Mouse (Mus musculus): ENCODE data around the gene Pctp.

The Pctp gene

GRCm38 (mm10) chr11:90007791-90008531 lies 5.3 kb upstream of the Pctp start:
- DNase-seq (ENCODE audit: low spot score in 2 of 2), result no peak

- no peak for DNase-seq (ENCODE audit: low spot score in 2 of 2)
Measured at GRCm38 (mm10) chr11:90006111-90006510, 3.4 kb upstream of the Pctp start.

- DNase-seq (ENCODE audit: low spot score in 2 of 2), result no peak
Measured at GRCm38 (mm10) chr11:90003386-90003785, 692 bp upstream of the Pctp start.

- peak in 1 of 2 experiments; percentile 7 for DNase-seq (ENCODE audit: low spot score in 2 of 2)
Measured at GRCm38 (mm10) chr11:90002987-90003348, 274 bp upstream of the Pctp start.

- no peak for DNase-seq (ENCODE audit: low spot score in 2 of 2)
Measured at GRCm38 (mm10) chr11:90001396-90002230, 1.1 kb downstream of the Pctp start.

GRCm38 (mm10) chr11:90000666-90001065 lies 2.0 kb downstream of the Pctp start:
- DNase-seq (ENCODE audit: low spot score in 2 of 2), result no peak

- no peak for DNase-seq (ENCODE audit: low spot score in 2 of 2)
Measured at GRCm38 (mm10) chr11:89998996-89999770, 3.5 kb downstream of the Pctp start.

- DNase-seq (ENCODE audit: low spot score in 2 of 2), result no peak
Measured at GRCm38 (mm10) chr11:89996856-89997255, 5.8 kb downstream of the Pctp start.

- no peak for DNase-seq (ENCODE audit: low spot score in 2 of 2)
Measured at GRCm38 (mm10) chr11:89996406-89996805, 6.3 kb downstream of the Pctp start.

GRCm38 (mm10) chr11:89995596-89995995 lies 7.1 kb downstream of the Pctp start:
- DNase-seq (ENCODE audit: low spot score in 2 of 2), result no peak

GRCm38 (mm10) chr11:89994706-89995105 lies 8.0 kb downstream of the Pctp start:
- no peak for DNase-seq (ENCODE audit: low spot score in 2 of 2)

GRCm38 (mm10) chr11:89991661-89992060 lies 11.0 kb downstream of the Pctp start:
- no peak for DNase-seq (ENCODE audit: low spot score in 2 of 2)

- peak in 1 of 2 experiments; percentile 56 for DNase-seq (ENCODE audit: low spot score in 2 of 2)
Measured at GRCm38 (mm10) chr11:89988936-89989589, 13.6 kb downstream of the Pctp start.

GRCm38 (mm10) chr11:89986516-89986915 lies 16.2 kb downstream of the Pctp start:
- no peak for DNase-seq (ENCODE audit: low spot score in 2 of 2)

GRCm38 (mm10) chr11:89985200-89986187 lies 17.2 kb downstream of the Pctp start:
- no peak for DNase-seq (ENCODE audit: low spot score in 2 of 2)

- no peak for DNase-seq (ENCODE audit: low spot score in 2 of 2)
Measured at GRCm38 (mm10) chr11:89984436-89984835, 18.3 kb downstream of the Pctp start.

GRCm38 (mm10) chr11:89982918-89983317 lies 19.8 kb downstream of the Pctp start:
- DNase-seq (ENCODE audit: low spot score in 2 of 2), result no peak

GRCm38 (mm10) chr11:89980106-89980505 lies 22.6 kb downstream of the Pctp start:
- no peak for DNase-seq (ENCODE audit: low spot score in 2 of 2)

GRCm38 (mm10) chr11:89978914-89979818 lies 23.5 kb downstream of the Pctp start:
- no peak for DNase-seq (ENCODE audit: low spot score in 2 of 2)
